Mouse (Mus musculus): ENCODE results near the gene Gm5072. TPM values are rescaled to one million over a fixed set of nuclear protein-coding genes. Genes with fewer than 3 reads are reported as not detected.

Gm5072 gene
- total RNA-seq (2023) = not detected

DNA sequence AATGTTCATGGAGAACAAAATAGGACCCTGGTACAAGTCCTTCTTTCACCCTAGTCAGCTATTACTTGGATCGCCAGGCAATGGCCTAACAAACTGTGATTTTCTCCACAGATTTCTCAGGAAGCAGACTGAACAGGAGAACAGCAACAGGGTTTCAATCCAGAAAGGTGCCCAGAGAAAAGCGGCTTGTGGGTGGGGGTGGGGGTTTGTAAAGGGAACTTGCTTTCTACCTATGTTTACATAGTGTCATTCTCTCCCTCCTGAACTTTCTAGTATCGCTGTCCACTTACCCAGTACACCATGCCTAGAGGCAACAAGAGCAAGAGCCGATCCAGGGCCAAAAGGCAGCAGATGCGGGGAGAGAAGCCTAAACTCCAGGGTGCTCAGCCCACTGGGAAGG lies at the start of gene Gm5072:
Gene Gm5072, plus strand, starts transcription at position 301 of the 400 bp plus-strand sequence.

Other genes with a start within 250 kb of the Gm5072 start
- not detected for gene Mageb2, start 60.8 kb upstream of the Gm5072 start, total RNA-seq (2023)
- gene Gm8914, start 87.6 kb downstream of the Gm5072 start, total RNA-seq (2023) = not detected
- gene 1700084M14Rik, start 183.4 kb downstream of the Gm5072 start, total RNA-seq (2023) = not detected
- not detected for gene Gm14781, start 239.7 kb downstream of the Gm5072 start, total RNA-seq (2023)